Mouse (Mus musculus) gastrocnemius, postnatal 10 days (tissue): ENCODE measurements around the gene Zscan2. TPM values are rescaled to one million over a fixed set of nuclear protein-coding genes. Genes with fewer than 3 reads are reported as not detected.

Experiments used
- DNase-seq: peaks from one replicate; pipeline ENCODE4 v3.0.0; 2021; ENCODE audit warnings: mixed read lengths
- long read RNA-seq, 2 experiments: library from polyadenylated mRNA; stranded (forward); transcript quantifications; one replicate each; pipeline ENCODE4 v2.0.0; 2021
- total RNA-seq, 2 experiments: library from RNA; stranded (reverse); gene quantifications; 2 replicates each; pipeline ENCODE4 v1.2.3; 2021

Gene Zscan2
- total RNA-seq, result 1 to 10 TPM; 2.3 to 2.5 TPM
- long read RNA-seq, experiment 1, partial matches to known transcripts, result 0 of 3 reads
- long read RNA-seq, experiment 1, other reads (novel, unspliced or antisense), result 0 of 3 reads
- long read RNA-seq, experiment 2, partial matches to known transcripts, result 0 of 1 reads
- long read RNA-seq, experiment 2, other reads (novel, unspliced or antisense), result 1 of 1 reads

DNA sequence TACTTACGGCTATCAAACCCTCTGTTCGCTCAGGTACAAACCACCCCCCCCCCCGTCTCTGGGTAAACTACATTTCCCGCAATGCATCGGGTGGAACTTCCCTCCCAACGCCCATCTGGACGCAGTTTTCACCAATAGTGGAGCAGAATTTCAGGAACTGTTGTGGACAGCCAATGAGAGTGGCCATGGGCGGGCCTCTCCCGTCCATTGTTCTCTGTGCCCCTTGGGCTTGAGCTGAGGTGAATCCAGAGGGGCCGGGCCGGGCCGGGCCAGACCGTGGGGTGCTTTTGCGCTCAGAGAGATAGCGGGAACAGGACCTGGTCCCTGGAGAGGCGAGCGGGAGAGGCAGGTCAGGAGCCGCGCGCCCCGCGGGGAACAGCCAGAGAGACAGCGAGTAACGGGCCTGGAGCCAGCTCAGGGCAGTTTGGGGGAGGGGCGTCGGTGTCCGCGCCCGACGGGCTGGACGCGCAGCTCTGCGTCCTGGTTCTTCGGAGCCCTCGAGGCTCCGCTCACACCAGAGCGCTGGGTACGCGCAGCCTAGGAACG, at the start of gene Zscan2:
Gene Zscan2, plus strand, starts transcription at position 192 of the 546 bp plus-strand sequence.
- peak; percentile 75 for DNase-seq

DNA sequence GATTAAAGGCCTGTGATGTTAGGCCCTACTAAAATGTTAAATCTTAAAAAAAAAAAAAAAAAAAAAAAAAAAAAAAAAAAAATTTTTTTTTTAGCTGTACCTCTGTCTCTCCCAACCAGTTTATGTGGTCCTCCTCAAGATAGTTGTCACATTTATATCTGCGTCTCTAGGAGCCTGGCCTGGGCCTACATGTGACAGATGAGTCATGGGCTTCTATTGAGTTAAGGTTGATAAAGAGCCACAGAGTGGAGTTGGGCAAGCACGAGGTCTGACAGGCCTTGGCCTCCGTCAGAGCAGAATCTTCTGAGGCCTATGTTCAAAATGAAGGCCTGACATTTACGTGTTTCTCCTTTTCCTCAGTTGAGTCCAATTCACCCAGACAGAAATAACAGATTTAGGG, 47.3 kb upstream of the Zscan2 start:
- no peak for DNase-seq

DNA sequence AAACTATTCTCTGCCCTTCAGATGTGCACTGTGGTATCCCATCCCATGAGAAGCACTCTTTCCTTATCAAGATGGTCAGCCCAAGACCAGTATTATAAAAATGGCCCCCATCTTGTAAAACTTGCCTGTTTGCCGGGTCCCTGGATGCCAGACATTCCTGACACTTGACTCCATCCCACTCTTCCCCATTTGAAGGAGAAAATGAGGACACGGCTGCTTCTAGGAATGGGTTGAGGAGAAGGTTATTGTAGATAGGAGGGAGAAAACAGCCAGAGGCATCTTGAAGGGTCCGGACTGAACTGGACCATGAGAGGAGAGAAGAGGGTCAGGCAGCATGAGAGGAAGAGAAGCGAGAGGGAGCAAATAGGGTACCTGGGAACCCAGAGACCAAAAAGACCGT, 44.1 kb upstream of the Zscan2 start:
- no peak for DNase-seq

DNA sequence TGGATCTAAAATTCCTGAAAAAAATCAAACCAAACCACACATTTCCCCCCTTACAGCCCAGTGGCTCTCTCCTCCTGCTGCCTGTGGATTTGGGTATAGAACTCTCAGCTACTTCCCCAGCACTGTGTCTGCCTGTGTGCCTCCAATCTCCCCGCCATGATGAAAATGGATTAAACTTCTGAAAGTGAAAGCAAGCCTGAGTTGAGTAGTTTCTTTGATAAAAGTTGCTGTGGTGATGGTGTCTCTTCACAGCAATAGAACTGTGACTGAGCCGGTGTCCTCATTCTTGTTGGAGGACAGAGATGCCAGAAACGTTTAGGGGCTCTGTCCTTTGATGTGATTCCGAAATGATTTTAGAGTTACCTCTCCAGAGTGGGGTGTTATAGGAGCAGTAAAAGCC, 39.9 kb upstream of the Zscan2 start:
- DNase-seq, result no peak

DNA sequence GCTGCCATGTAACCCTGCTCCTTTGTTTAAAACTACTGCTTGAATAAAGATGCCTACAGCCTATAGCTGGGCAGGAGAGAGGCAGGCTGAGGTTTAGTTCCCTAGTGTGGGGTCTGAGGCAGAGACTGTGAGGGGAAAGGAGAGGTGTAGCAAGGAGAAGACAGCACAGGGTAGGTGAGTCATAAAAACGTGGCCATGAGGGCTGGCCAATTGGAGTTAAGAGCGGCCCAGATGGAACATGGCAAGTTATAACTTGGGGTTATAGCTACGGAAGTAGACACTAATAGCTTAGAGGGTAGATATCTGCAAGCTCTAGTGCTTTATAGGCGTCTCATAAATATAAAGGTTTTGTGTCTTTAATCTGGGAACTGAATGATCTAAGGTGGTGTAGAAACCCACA, 37.5 kb upstream of the Zscan2 start:
- DNase-seq, result no peak

DNA sequence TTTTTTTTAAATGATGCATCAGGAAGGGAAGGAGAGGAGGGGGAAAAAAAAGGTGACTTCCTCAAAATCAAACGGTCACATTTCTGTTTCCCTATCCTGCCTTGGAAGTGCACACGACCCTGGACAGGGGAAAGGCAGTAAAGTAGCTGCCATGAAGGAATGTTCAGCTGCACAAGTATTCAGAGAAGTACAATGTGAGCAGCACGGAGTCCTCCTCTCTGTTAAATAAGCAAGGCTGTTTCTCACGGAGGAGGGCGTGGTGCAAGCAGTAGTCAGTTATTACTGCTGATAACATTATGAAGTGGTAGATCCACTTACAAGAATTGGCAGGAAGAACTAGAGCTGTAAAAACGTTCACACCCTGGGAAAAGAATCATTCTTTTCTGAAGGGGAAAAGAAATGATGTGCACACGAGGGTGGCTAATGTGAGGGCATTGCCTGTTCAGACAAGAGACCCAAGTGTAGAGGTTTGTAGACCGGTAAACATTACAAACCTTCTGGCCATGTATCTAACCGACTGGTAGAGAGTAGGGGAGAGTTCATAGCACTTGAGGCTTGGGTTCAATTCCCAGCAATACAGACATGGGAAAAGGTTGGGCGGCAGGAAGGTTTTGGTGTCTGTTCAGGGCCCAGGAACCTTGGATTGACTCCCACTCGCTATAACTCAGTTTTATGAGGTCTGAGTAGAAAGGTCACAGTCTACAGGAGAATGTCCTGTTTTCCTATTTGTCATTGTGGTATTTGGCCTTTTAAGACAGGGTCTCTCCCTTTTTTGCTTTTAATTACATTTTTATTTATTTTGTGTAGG, 36.6 kb upstream of the Zscan2 start:
- DNase-seq, result no peak

DNA sequence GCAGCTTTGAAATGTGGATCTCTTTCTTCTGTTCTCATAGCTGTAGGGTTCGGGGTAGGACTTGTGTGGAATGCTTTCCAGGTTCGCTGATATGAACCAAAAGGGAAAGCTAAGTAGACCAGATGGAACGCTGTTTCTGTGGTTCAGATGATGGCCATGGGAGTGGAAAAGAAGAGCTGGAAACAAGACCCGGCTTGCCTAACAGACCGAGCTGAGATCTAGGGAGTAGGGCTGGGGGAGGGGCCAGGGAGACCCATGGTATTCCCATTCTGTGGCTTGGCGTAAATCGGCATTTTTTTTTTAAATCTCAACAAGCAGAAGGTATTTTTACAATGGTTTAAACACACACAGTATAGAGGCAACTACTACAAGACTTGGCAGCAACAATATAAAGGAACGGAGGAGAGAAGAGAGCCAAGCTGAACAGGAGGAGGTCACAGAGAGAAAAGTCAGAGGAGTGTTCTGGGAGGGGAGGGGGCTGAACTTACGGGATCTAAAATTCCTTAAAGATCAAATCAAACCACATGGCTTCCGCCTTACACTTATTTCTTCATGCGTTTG, 34.8 kb upstream of the Zscan2 start, which contains the start of gene Iqgap1:
Gene Iqgap1, minus strand, starts transcription at position 132 of the 561 bp plus-strand sequence.
- no peak for DNase-seq

DNA sequence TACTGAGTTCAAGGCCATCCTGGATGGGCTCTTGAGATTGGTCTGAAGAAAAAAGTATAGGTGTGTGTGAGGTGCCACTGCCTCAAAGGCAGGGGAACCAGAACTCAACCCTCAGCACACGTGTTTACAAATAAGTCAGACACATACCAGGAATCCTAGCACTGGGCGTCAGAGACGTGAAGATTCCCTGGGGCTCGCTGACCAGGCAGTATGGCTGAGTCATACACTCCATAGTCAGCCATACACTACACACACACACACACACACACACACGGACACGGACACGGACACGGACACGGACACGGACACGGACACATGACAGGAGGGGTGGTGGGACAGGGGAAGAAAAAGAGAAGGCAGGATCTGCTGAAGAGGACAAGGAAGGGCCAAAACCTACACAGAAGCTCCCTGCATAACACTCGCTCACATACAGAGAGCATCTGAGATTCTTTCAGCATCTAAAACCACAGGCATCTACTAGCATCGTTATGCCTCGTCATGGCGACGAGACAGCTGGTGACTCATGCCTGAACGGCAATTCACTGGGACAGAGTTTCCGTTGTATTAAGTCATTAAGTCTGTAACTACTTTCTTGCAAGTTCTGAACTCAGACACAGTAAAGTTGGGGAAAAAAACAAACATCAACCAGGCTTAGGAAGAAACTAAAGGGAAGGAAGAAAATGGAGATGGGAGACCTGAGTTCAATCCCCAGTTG, 32.4 kb upstream of the Zscan2 start:
- peak; percentile 21 for DNase-seq

DNA sequence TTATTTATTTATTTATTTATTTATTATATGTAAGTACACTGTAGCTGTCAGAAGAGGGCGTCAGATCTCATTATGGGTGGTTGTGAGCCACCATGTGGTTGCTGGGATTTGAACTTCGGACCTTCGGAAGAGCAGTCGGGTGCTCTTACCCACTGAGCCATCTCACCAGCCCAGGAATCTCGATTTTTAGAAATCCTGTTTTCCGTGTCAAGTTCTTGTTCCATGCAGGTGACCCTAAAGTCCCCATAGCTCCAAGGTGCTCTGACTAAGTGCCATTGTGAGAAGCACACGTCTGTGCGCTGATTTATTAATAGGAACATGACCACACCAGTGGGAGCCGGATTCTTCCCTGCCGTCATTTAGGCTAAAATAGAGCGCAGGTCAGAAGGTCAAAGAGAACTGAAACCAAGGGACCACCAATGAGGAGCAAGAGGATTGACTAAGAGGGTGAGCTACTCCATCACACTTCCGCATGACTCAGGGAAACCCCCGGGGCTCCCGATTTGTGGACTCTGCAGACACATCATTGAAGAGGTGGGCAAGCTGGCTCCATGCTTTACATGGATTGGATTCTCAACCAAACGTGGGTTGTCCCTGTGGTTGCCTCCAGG, 30.4 kb upstream of the Zscan2 start:
- DNase-seq, result no peak

DNA sequence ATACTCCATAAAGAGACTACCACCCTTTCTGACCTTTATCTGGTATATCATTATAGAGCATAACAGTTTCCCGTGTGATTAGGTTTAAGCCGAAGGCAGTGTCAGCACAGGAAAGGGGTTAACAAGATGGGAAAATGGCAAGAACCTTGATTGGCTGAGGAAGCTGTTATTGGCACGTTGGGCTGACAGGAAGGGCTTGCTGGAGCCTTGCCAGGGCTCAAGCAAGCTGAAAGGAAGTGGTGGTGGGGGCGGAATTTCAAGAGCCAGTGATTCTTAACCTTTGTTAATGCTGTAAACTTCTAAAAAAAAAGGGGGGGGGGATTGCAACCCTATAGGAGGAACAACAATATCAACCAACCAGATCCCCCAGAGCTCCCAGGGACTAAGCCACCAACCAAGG, 28.5 kb upstream of the Zscan2 start:
- no peak for DNase-seq

DNA sequence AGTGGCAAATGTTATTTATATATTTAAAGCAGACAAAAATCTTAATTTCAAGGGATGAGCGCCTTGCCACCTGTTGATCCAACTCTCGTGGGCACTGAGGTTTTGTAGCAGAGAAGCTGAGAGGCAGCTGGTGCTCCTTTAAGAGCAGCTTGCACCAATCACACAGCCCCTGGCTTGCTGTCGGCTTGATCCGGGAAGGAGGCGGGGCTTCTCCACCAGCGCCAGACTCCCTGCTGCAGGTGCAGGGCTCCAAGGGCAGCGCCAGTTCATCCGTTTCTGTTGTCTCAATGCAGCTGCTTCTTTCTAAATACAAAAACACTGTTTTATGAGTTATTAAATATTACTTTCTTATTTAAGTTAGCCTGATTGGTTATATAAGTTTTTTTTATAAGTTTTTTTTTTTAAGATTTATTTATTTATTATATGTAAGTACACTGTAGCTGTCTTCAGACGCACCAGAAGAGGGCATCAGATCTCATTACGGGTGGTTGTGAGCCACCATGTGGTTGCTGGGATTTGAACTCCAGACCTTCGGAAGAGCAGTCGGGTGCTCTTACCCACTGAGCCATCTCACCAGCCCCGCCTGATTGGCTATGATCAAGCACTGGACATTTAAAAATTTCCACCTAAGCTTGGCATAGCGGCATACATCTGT, 27.6 kb upstream of the Zscan2 start:
- DNase-seq, result peak; percentile 44

DNA sequence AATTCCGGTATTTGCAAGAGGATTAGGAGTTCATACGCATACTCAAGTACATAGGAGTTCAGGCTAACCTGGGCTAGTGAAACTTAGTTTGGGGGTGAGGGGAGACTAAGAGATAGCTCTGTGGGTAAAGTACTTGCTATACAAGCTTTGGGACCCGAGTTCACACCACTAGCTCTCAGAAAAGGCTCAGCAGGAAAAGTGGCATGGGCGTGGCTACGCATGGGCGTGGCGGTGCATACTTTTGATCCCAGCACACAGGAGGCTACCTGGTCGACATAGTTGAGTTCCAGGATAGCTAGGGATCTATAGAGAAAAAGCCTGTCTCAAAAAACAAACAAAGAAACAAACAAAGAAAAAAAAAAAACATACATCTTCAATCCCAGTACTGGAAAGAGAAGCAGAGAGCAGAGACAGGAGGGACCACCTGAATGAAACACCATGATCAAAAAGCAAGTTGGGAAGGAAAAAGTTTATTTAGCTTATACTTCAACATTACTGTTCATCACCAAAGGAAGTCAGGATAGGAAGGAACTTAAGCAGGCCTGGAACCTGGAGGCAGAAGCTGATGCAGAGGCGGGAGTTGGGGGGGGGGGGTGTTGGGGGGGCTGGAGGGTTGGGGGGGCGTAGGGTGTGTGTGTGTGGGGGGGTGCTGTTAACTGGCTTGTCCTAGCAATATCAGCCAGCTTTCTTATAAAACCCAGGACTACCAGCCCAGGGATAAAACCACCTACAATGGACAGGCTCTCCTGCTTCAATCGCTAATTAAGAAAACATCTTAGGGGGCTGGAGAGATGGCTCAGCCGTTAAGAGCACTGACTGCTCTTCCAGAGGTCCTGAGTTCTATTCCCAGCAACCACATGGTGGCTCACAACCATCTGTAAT, 26.8 kb upstream of the Zscan2 start:
- no peak for DNase-seq

DNA sequence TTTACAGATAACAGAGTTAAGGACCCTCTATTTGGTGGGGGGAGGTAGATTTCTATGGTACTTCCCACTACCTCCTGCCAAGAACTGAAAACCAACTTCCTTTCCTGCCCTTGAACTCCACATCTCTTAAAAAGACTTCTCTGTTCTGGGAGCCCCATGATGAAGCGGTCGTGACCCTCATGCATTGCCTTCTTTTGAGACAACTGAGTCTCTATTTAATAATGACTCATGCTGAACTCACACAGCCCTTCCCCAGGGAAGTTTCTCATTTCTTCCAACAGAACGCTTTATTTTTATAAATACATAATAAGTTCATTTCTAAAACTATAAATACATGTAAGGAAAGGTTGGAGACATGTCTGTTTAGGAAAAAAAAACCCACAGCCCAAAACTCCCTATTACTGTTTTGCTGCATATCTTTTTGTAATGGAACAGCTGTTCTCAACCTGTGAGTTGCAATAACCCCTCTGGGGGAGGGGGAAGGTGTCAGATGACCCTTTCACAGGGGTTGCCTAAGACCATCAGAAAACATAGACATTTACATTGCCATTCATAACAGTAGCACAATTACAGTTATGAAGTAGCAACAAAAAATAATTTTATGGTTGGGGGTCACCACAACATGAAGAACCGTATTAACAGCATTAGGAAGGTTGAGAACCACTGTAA, 24.6 kb upstream of the Zscan2 start:
- no peak for DNase-seq

DNA sequence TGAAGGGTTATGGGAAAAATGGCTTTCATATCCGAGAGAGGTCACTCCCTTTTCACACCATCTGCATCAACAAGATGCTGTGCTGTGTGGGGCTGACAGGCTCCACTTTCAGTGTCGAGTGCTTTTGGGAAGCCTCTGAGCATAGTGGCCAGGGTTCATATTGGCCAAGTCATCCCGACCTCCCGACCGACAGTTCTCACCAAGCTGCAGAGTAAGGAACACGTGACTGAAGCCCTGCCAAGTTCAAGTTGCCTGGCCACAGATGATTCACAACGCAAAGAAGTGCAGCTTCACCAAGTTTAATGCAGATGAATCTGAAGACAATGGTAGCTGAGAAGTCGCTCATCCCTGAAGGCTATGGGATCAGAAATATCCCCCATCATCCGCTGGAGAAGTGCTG, 23.0 kb upstream of the Zscan2 start:
- no peak for DNase-seq

DNA sequence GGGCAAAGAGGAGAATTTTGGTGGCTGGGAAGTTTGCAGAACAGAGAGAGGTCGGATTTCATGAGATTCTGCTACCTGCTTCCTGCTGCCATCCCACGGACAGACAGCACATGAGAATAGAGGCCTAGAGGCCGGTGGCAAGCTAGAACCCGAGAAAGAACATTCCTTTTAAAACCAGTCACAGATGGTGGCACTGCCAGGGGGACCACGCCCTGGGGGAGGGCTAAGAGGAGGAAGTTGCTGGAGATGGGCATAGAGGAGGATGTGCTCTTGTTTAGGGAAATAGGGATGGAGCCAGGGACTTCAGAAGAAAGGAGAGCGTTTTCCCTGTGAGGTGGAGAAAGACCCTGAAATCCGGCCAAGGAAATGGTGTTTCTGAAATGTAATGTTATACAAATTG, 22.5 kb upstream of the Zscan2 start:
- no peak for DNase-seq

DNA sequence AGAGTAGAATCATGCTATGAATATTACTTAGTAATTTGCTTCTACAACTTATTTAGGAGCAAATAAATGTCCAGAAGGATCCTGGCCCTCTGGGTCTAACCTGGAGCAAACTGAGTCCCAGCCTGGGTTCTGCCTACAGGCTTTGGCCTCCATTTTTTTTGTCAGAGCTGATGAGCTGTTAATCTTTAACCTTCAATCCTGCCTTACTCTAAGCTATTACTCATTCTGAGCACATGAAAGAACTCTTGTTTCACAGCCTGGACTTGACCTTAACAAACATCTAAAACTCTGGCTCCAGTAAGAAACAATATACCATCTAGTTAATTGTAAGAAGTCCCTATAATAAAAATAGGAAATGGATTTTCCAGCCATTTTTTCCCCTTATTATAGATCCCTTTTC, 21.0 kb upstream of the Zscan2 start:
- no peak for DNase-seq

DNA sequence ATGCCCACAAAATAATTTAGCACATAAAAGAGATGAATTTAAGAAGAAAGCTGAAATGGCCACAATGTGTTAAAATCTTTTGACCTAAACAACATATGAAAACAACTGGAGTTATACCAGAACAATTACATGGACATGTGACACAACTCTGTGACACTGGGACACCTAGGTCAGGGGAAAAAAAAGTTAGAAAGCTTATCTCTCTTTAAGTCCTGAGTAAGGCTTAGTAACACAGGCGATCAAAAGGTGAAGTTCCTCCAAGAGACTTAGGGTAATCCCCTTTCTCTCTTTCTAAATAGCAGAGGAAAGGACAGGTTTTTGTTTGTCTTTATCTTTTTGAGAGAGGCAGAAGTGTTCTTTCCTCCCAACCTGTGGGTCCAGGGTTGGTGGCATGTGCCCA, 20.5 kb upstream of the Zscan2 start:
- no peak for DNase-seq

DNA sequence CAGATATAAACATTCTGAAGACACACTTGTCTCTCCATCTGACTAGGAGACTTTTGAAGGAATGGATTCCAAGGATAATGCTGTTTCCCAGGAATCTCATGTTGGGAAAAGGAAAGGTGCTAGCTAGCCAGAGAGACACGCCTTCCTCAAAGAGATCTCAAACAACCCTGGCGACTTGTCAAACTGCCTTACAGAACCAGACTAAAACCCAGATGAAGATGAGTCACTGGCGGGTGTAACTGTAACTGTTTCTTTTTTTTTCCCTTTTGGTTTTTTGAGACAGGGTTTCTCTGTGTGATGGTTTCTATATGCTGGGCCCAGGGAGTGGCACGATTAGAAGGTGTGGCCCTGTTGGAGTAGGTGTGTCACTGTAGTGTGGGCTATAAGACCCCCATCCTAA, 19.8 kb upstream of the Zscan2 start:
- no peak for DNase-seq

DNA sequence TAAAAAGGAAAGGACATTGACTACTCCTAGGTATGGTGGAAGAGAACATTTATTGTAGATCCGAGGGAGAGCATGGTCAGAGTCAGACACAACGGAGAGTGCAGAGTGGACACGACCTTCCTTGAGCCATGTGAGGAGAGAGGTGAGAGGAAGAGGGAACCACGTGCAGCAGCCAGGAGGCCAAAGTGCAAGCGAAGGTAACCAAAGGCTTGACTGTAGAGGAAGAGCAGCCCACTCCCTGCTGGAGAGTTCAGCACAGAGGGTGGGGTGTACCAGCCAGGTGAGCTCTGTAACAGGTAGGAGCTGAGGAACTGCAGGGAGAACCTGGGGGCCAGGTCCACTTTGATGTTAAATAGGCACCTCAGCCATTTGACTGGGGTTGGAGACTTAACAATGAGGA, 18.6 kb upstream of the Zscan2 start:
- DNase-seq, result no peak

DNA sequence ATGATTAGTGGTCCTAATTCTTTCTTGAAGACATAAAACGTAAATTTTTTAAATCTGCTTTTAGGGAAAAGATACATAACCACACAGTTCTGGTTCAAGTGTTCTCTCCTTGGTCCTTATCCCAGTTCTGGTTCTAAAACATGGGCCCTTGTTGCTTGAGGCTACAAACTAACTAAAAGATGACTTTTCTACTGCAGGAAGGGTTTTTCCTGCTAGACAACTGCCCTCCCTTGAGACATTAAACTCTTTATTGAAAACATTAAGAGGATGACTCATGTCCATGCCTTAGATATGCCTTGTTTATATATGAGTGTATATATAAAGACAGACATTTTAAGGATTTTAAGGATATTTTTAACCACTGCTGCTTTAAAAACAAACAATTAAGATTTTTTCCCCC, 17.5 kb upstream of the Zscan2 start:
- DNase-seq, result no peak
